In the genomic region with DNA sequence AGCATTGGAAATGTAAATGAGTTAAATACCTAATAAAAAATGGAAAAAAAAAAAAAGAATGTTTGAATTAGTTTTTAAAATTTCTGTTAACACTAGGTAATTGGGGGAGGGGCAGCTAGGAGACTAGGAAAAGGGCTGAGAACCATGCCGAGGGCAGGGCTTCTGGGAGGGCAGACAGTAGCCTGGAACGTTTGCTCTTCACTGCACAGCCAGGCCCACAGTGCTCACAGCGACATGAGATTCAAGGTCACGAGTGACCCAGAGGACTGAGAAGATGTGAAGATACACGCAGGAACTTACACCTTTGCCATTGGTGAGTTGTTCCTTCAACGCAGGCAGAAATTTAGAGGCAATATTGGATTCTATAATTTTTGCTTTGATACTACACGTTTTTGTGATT, we compare ENCODE assay signal across 47 mouse cellular contexts. TPM values are rescaled to one million over a fixed set of nuclear protein-coding genes. Genes with fewer than 3 reads are reported as not detected.
"Had no signal": no experiment of that assay in that cellular context is flagged by ENCODE, and none has a peak within 500 bp of the region (broad histone marks: within the 10 kb centered on the region; RNA-seq: fewer than 3 reads in every experiment).

No protein-coding gene starts in this region.

- DNase-seq: left cerebral cortex, postnatal 4 days; liver; liver, embryonic 13.5 days; liver, postnatal 0 days; lung, adult 18-20 months; lung, adult 2 months; lung, embryonic 14.5 days; lung, postnatal 10 days; lung, postnatal 14 days; lung, postnatal 36 days; lung, postnatal 4 days; midbrain, embryonic 14.5 days had no signal

- H3K36me3 ChIP-seq: limb, embryonic 10.5 days; limb, embryonic 12.5 days; limb, embryonic 13.5 days; limb, embryonic 15.5 days; liver, embryonic 12.5 days; liver, embryonic 13.5 days; liver, embryonic 15.5 days; lung, embryonic 15.5 days; midbrain, embryonic 10.5 days; midbrain, embryonic 12.5 days; midbrain, embryonic 13.5 days; midbrain, embryonic 15.5 days; neural tube, embryonic 12.5 days had no signal

- H3K4me3 ChIP-seq: limb, embryonic 10.5 days; limb, embryonic 12.5 days; limb, embryonic 13.5 days; limb, embryonic 15.5 days; liver, embryonic 12.5 days; liver, embryonic 13.5 days; liver, embryonic 15.5 days; lung, embryonic 15.5 days; megakaryocyte, embryonic 14.5 days; midbrain, embryonic 10.5 days; midbrain, embryonic 12.5 days; midbrain, embryonic 13.5 days; midbrain, embryonic 15.5 days; myocyte; neural tube, embryonic 12.5 days had no signal

- ATAC-seq: liver, embryonic 12.5 days; liver, postnatal 0 days; lung, postnatal 0 days; midbrain, embryonic 13.5 days; midbrain, embryonic 15.5 days; midbrain, embryonic 16.5 days had no signal

- H3K4me2 ChIP-seq: limb, embryonic 12.5 days; limb, embryonic 13.5 days; limb, embryonic 15.5 days; liver, embryonic 11.5 days; liver, embryonic 12.5 days; liver, embryonic 13.5 days; liver, embryonic 15.5 days; lung, embryonic 14.5 days; lung, embryonic 15.5 days; midbrain, embryonic 11.5 days; midbrain, embryonic 12.5 days; midbrain, embryonic 13.5 days; midbrain, embryonic 15.5 days; neural tube, embryonic 12.5 days had no signal

- H3K9ac ChIP-seq: limb, embryonic 12.5 days; limb, embryonic 13.5 days; limb, embryonic 15.5 days; liver, embryonic 12.5 days; liver, embryonic 13.5 days; liver, embryonic 14.5 days; liver, embryonic 15.5 days; liver, postnatal 0 days; lung, embryonic 14.5 days; lung, embryonic 15.5 days; midbrain, embryonic 12.5 days; midbrain, embryonic 13.5 days; midbrain, embryonic 15.5 days; neural tube, embryonic 12.5 days had no signal

- H3K27ac ChIP-seq: limb, embryonic 10.5 days; limb, embryonic 12.5 days; limb, embryonic 13.5 days; limb, embryonic 15.5 days; liver, embryonic 12.5 days; liver, embryonic 13.5 days; liver, embryonic 14.5 days; liver, embryonic 15.5 days; lung, embryonic 15.5 days; macrophage; midbrain, embryonic 10.5 days; midbrain, embryonic 12.5 days; midbrain, embryonic 13.5 days; midbrain, embryonic 15.5 days; neural tube, embryonic 12.5 days had no signal

- H3K4me1 ChIP-seq: limb, embryonic 10.5 days; limb, embryonic 12.5 days; liver, embryonic 12.5 days; liver, embryonic 13.5 days; liver, embryonic 15.5 days; lung, embryonic 15.5 days; megakaryocyte, embryonic 14.5 days; midbrain, embryonic 10.5 days; midbrain, embryonic 12.5 days; midbrain, embryonic 13.5 days; neural tube, embryonic 12.5 days had no signal

- H3K9me3 ChIP-seq: limb, embryonic 10.5 days; limb, embryonic 12.5 days; limb, embryonic 13.5 days; limb, embryonic 15.5 days; liver, embryonic 12.5 days; liver, embryonic 13.5 days; liver, embryonic 15.5 days; lung, embryonic 15.5 days; midbrain, embryonic 10.5 days; midbrain, embryonic 12.5 days; midbrain, embryonic 13.5 days; midbrain, embryonic 15.5 days; neural tube, embryonic 12.5 days had no signal

- H3K27me3 ChIP-seq: limb, embryonic 12.5 days; limb, embryonic 13.5 days; limb, embryonic 15.5 days; liver, embryonic 12.5 days; liver, embryonic 13.5 days; liver, embryonic 15.5 days; lung, embryonic 15.5 days; midbrain, embryonic 12.5 days; midbrain, embryonic 13.5 days; midbrain, embryonic 15.5 days; neural tube, embryonic 12.5 days had no signal

RNA-seq across cellular contexts. Expression of a gene that starts 2.2 kb away (rescaled TPM):
- total RNA-seq: left cerebral cortex, postnatal 10 days; left cerebral cortex, postnatal 14 days; left cerebral cortex, postnatal 25 days; left cerebral cortex, postnatal 36 days; left cerebral cortex, postnatal 4 days; liver, adult 2 months; megakaryocyte progenitor cell, adult 5-6 weeks; megakaryocyte, adult 5-6 weeks; megakaryocyte-erythroid progenitor cell, adult 5-6 weeks; midbrain, postnatal 0 days; monocyte, adult 5-6 weeks had no signal
- polyA plus RNA-seq: limb, embryonic 10.5 days; limb, embryonic 11.5 days; limb, embryonic 12.5 days; limb, embryonic 13.5 days; limb, embryonic 14.5 days; limb, embryonic 15.5 days; liver, adult 2 months; liver, embryonic 11.5 days; liver, embryonic 12.5 days; liver, embryonic 13.5 days; liver, embryonic 14.5 days; liver, embryonic 15.5 days; liver, embryonic 16.5 days; liver, postnatal 0 days; lung, adult 2 months; lung, embryonic 14.5 days; lung, embryonic 15.5 days; lung, embryonic 16.5 days; lung, postnatal 0 days; macrophage; midbrain, embryonic 10.5 days; midbrain, embryonic 11.5 days; midbrain, embryonic 12.5 days; midbrain, embryonic 13.5 days; midbrain, embryonic 14.5 days; midbrain, embryonic 15.5 days; midbrain, embryonic 16.5 days; midbrain, postnatal 0 days; neural tube, embryonic 11.5 days; neural tube, embryonic 12.5 days had no signal
